Mouse (Mus musculus) layer of hippocampus, postnatal 36 days (tissue): ENCODE data around the gene Tmem89. TPM values are rescaled to one million over a fixed set of nuclear protein-coding genes. Genes with fewer than 3 reads are reported as not detected.

Source experiments
- DNase-seq, 2 experiments: peaks; one replicate each; pipeline ENCODE4 v3.0.0; 2022
- total RNA-seq, 2 experiments: library from RNA; stranded (reverse); gene quantifications; 2 replicates each; pipeline ENCODE4 v1.2.3; 2021

The Tmem89 gene
- not detected for total RNA-seq

DNA sequence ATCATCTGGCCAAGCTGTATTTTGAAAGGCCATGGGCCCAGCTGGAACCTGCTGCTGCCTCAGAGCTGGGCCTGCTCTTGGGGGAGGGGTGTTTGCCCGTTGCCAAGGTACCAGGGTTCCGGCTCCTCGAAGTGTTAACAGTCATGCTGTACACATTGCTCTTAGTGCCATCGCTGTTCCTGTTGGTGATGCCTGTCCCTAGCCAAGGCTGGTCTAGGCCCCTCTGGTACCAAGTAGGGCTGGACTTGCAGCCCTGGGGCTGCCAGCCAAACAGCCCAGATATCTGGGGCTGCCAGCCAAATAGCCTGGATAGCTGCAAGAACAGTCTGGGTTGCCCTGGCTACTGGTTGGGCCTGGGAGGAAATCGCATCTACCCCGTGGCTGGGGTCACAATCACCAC lies at the start of gene Tmem89:
Tmem89 (plus strand) TSS at position 129 of the 400 bp plus-strand sequence.
- peak; percentile 55 to 70 for DNase-seq

DNA sequence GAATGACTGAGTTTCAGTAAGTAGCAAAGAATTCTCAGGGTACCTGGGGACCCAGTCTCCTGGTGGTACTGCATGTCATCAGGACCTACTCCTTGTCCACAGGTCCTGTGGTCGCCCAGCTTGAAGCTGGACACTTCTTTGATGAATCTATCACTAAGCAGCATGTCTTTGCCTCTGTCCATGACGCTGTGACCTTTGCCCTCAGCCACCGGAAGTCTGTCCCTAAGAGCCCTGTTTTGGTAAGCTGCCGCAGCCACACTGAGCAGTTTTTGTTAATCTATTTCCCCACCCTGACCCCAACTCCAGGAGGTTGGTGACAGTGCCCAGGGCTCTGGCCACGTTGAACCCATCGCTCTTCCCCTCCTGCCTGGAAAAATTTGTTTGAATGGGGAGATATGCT lies 2.1 kb upstream of the Tmem89 start:
- no peak for DNase-seq

DNA sequence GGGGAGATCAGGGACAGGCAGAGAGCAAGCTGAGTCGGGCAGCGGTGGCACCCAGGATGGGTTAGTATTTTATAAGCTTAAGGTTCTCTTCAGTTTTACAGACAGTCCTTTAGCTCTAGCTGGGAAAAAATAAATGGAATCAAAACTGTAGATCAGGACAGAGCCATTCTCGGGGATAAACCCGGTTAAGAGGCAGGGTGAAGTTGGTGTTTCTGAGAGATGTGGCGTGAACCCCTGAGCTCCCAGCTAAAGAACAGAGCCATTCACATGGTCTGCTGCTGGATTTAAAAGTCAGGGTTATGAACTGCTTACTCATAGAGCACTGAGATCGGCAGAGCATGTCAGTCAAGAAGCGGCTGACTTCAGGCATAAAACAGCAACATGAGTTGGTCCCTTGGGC lies 1.3 kb upstream of the Tmem89 start:
- DNase-seq = no peak

DNA sequence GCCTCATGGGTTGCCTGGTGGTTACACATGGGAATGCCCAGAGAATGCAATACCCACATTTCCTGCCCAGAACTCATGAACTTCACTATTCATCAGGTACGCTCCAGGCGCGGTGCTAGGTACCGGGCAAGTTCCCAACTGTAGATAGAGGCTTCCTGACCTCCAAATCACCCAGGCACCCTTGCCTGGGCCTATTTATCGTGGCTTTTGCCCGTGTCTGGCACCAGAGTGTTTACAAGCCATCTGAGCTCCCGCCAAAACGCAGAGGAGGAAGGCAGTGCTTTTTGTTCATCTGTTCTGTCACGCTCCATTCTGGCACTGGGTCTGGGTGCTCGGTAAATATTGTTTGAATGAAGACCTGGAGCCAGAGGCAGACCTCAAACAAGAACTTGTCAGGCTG lies 798 bp upstream of the Tmem89 start:
- no peak for DNase-seq

DNA sequence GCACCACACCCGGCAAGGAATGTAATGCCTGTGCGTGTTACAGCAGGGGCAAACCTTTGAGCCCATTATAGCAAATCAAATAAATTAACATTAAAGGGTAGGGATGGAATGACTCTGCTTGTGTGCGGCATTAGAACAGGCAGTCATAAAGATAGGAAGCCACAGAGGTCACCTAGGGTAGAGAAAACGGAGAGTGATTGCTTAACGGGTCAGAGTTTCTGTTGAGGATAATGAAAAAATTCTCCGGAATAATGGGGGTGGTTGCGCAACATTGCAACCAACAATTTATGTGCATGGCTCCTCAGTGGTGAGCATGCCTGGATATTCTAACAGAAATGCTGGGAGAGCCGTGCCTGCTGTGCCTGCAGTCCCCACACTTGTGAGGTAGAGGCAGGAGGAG lies 11.5 kb downstream of the Tmem89 start:
- no peak for DNase-seq

DNA sequence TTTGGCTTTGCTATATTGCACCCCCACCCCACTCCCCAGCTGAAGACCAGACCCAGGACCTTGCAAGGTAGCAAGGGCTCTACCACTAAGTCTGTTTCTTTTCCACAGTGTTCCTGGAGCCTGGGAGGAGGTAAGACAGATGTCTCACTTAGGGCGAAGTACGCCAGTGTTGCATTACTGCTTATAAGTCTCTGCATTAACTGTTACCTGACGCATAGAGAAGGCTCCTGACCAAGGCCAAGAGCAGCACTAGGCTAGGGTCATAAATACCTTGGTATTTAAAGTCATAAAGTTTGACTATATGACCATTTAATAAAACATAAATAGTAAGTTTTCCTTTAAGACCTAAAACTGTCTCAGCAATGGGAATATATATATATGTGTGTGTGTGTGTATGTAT lies 14.0 kb downstream of the Tmem89 start:
- DNase-seq = no peak

DNA sequence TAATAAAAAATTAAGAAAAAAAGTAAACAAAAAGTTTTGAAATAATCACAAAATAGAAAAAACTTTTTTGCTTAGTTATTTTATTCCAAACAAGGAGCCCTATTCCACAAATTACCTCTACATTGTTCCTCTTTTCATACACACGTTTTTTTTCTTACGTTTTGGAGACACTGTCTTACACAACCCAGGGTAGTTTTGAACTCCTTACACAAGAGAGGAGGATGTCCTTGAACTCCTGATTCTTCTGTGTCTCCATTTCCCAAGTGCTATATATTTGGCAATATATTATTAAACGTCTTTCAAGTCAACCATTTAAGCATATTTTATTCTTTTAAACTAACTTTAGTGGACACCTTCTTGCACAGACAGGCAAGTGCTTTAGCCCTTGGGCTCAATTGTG lies 21.6 kb downstream of the Tmem89 start:
- DNase-seq = no peak

DNA sequence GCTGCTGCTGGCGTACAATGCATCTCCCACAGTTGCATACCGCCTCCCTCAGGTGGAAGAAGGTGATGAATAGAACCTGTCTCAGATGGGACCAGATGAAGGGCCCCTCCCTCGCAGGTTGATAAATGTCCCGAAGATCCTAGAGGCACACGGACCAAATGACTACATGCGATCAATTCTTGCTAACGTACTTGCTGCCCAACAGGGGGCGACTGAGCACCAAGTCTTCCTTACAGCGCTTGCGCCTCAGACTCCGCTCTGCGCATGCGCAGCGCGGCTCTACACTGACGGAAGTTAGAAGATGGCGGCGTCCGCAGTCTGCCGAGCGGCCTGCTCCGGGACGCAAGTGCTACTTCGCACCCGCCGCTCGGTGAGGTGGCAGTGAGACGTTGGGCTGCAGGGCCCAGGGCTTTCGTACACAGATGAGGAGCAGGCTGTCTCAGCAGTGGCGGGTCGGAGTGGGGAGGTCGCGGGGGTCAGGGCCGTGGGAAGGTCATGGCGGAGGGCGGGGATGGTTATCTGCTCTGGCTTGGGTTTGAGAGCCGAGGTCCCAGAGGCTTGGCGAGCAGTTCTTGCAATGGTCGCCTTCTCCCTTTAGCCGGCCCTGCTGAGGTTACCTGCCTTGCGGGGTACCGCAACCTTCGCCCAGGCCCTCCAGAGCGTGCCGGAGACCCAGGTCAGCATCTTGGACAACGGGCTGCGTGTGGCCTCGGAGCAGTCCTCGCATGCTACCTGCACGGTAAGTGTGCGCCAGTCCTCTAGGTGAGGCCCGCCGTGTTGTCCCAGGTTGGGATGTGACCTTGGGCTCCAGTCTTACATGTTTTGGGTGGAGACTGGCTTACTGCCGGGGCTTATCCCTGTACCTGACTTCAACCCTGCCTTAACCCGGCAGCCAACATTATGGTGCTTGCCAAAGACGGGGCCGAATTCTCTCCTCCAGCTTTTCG lies 22.3 kb downstream of the Tmem89 start, which contains the start of gene Uqcrc1:
Uqcrc1 (plus strand) TSS at position 216 of the 947 bp plus-strand sequence.
- peak; percentile 90 to 92 for DNase-seq

DNA sequence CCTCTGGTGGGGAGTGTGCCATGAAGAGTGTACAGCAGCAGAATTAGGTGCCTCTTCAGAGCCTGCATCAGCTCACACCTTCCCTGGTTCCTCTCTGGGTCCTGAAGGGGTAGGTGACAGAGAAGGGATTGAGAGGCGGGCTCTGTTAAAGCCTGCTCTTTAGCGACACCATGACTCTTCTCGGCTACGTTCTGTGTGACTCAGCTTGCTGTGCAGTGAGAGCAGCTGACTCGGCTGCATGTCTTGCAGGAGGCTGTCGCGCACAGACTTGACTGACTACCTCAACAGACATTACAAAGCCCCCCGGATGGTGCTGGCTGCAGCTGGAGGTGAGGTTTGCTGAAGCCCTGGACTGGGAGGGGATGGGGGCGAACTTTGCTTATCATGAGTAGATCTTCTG lies 30.7 kb downstream of the Tmem89 start:
- DNase-seq = no peak

DNA sequence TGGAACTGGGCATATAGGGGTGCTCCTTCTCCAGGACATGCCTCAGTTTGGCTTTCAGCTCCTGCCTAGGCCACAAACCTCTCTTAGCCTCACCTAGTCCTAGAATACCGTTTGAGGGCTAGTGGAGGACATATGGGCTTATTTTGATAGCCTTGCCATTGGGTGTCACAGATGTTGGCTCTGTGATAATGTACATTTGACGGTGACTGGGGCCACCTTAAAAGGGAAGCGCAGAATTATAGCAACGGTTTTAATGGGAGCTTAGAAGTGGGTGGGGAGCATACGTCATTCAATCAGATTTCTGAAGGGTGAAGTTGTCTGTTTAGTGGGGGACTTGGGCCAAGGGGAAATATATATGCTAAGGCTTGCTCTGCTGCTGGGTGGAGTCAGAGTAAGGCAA lies 31.2 kb downstream of the Tmem89 start:
- DNase-seq = no peak

DNA sequence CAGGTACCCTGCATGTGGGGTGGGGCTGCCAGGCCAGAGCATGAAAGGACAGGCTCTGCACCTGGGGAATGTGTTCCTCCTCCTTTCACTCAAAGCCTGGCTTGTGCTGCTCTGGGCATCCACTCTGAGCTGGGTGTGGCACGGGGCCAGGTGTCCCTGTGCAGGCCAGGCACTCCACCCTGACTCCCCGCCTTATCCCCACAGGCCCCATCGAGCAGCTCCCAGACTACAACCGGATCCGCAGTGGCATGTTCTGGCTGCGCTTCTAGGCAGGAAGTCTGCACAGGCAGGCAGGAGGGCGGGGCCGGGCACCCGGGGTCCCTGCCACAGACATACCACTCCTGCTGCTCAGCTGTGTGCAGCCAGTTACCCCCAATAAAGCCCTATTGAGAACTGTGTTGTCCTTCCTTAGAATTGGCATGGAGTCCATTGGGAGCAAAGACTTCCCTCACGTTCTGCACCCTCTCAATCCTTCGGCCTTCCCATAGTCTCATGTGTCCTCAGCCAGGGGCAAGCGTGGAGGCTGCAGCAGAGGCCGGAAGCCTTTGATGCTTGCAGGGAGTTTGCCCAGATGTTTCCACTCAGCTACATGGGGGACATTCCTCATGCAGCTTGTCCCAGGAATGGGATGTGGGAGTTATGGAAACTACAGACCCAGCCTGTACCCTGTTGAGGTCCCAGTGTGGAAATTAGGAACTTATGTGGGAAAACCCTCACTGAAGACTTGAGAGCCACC lies 35.0 kb downstream of the Tmem89 start:
- DNase-seq = no peak

DNA sequence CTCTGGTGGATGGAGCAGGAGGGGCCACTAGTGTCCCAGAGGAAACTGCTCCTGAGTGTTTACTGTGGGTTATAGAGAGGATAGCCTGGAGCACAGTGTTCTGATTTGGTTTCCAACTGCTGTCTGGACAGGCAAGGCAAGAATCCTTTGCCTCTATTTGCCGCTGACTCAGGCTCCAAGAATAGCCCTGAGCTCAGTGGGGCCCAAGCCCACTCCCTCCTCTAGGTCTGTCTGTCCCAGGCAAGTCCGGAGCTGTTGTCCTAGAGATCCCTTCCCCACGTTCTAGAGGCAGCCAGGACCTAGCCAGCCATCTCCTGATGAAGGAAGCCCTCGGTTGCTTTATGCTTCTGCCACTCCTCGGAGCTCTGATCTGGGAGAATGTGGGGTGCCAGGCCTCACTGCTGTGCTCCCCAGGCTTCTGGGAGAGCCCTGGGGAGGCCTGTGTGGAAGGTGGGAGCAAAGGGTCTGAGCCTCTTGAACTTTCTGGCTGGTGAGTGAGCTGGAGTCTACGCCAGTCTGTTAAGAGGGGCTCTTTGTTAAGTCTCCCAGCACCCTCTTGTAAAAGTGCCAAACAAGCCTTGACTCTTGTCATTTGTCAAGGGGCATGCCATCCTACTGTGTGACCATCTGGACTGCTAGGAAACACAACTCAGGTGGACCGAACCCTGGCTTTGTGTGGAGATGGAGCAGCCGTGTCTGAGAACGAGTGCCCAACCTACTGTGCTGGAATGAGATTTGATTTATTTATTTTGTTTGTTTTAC lies 35.7 kb downstream of the Tmem89 start:
- no peak for DNase-seq

DNA sequence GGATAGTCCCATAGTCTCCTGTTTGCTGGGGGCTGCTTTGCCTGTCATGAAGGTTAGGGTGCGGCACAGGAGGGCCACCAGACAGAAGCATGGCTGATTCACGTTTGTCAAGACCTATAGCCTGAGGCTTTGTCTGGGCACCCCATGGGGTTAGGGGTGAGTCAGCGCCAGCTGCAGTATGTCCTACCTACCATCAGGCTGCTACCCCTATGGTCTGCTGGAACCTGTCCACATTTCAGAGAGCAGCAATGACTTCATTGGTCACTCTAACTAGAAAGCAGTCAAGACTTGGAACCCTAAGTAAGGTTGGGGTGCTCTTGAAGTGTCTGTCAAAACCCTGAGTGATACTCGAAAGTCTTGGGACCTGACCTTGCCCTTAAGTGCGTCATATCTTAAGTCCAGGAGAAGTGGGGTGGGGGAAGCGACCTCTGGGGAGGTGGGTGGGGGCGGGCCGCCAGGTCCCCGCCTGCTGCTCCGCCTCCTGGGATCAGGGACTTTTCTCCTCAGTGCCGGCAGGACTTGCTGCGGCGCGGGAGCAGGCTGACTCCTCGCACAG lies 38.7 kb downstream of the Tmem89 start, which contains the start of gene Col7a1:
Col7a1 (plus strand) TSS at position 506 of the 556 bp plus-strand sequence.
- DNase-seq = no peak

DNA sequence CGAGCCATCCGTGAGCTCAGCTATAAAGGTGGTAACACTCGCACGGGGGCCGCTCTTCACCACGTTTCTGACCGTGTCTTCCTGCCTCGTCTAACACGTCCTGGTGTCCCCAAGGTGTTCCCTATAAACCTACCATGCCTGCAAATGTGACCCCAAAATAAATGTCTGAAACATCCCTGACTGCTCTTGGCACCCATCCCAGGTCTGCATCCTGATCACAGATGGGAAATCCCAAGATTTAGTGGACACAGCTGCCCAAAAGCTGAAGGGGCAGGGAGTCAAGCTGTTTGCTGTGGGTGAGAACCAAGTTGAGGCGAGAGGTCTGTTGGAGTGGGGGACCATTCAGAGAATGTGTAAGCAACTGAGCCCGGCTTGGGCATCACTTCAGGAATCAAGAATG lies 40.8 kb downstream of the Tmem89 start:
- no peak for DNase-seq

DNA sequence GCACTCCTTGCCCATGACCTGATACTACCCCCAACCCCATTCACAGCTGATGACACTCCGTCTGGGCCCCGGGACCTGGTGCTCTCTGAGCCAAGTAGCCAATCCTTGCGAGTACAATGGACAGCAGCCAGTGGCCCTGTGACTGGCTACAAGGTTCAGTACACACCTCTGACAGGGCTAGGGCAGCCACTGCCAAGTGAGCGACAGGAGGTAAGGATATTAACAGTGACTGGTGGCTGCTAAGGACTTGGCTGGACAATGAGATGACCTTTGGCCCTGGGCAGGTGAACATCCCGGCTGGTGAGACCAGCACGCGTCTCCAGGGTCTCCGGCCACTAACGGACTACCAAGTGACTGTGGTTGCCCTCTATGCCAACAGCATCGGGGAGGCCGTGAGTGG lies 41.4 kb downstream of the Tmem89 start:
- no peak for DNase-seq

DNA sequence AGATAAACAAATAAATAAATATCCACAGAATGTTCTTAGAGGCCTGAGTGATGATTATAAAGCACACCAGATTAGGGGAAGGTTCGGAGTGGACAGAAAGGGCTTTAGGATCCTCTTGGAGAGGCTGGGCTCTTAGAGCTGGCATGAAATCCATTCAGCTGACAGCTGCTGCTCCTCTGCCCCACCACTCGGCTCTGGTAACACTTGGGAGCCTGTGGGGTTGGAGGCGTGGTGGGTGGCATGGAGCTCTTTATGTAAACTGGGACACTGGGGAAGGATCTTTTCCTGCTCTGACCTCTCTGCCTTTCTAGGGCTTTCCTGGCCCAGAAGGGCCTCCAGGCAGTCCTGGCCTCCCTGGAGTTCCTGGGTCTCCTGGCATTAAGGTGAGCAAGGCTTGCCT lies 49.2 kb downstream of the Tmem89 start:
- no peak for DNase-seq

DNA sequence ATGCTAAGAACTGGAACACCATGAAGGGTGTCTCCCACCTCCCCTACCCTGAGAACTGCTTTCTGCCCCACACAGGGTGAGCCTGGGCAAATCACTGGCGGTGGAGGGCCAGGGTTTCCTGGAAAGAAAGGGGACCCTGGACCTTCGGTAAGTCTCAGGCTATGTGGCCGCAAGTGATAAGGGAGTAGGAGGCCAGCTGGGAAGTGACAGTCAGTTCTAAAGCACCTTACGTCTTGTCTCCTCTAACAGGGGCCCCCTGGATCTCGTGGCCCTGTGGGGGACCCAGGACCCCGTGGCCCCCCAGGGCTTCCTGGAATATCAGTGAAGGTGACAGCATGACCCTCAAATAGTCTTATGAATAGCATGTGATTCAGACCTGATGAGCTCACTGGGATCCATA lies 49.9 kb downstream of the Tmem89 start:
- no peak for DNase-seq

Other genes starting within 250 kb of the Tmem89 start
- gene Prkar2a, start 225.3 kb upstream of the Tmem89 start, total RNA-seq = 10 to 100 TPM; 41.4 to 48.1 TPM
- 100 to 1,000 TPM; 233 to 259 TPM for gene Ip6k2, start 130.8 kb upstream of the Tmem89 start, total RNA-seq
- 10 to 100 TPM; 70.3 TPM for gene Nckipsd, start 106.3 kb upstream of the Tmem89 start, total RNA-seq
- gene Celsr3, start 88.3 kb upstream of the Tmem89 start, total RNA-seq = 10 to 100 TPM; 60.6 to 73.4 TPM
- gene Slc26a6, start 61.3 kb upstream of the Tmem89 start, total RNA-seq = 10 to 100 TPM; 17.9 to 23.1 TPM
- 100 to 1,000 TPM; 346 to 350 TPM for gene Uqcrc1, start 22.0 kb downstream of the Tmem89 start, total RNA-seq
- gene Col7a1, start 39.0 kb downstream of the Tmem89 start, total RNA-seq = 1 to 10 TPM; 2.8 to 5.0 TPM
- under 1 TPM; 0.33 to 0.40 TPM for gene Ucn2, start 71.4 kb downstream of the Tmem89 start, total RNA-seq
- gene Pfkfb4, start 77.2 kb downstream of the Tmem89 start, total RNA-seq = 10 to 100 TPM; 10.2 to 15.4 TPM
- gene Shisa5, start 123.9 kb downstream of the Tmem89 start, total RNA-seq = 10 to 100 TPM; 40.4 to 48.9 TPM
- gene Trex1, start 145.1 kb downstream of the Tmem89 start, total RNA-seq = 10 to 100 TPM; 15.6 to 17.2 TPM
- 10 to 100 TPM; 28.1 to 31.0 TPM for gene Atrip, start 159.5 kb downstream of the Tmem89 start, total RNA-seq
- 1 to 10 TPM; 8.5 to 9.1 TPM for gene Ccdc51, start 167.9 kb downstream of the Tmem89 start, total RNA-seq
- gene Tma7, start 168.0 kb downstream of the Tmem89 start, total RNA-seq = 100 to 1,000 TPM; 303 to 338 TPM
- gene Plxnb1, start 180.8 kb downstream of the Tmem89 start, total RNA-seq = 10 to 100 TPM; 79.7 to 88.6 TPM
- gene Fbxw21, start 247.4 kb downstream of the Tmem89 start, total RNA-seq = not detected